ENCODE assay signal across 8 mouse cellular contexts in genomic region chr17:35295796-35296195, GRCm38 (mm10). TPM values are rescaled to one million over a fixed set of nuclear protein-coding genes. Genes with fewer than 3 reads are reported as not detected.
DNase-seq lines count a peak whose midpoint lies in the region; ATAC-seq and TF ChIP-seq lines count a peak whose summit lies in the region.
"Not testable (repeated sequence)": the region's sequence is repeated elsewhere in the genome, so short reads cannot be mapped to it uniquely, and the experiment has no call there.

No protein-coding gene starts in this region.

- H3K36me3 ChIP-seq in liver, postnatal 0 days (replicated peaks; ENCODE audit: insufficient read depth, low read length), result not testable (repeated sequence)

- not testable (repeated sequence) for H3K9ac ChIP-seq in liver, postnatal 0 days (replicated peaks)

- H3K9me3 ChIP-seq in liver, postnatal 0 days (ENCODE audit: low read length), result not testable (repeated sequence)

- not testable (repeated sequence) for ATAC-seq in liver, postnatal 0 days
- ATAC-seq in neutrophil, adult 5-6 weeks (ENCODE audit: extremely low read depth, insufficient number of reproducible peaks, low FRiP score, poor library complexity, severe bottlenecking), result peak; percentile 46; the same call in 1 of the 2 replicates

- not testable (repeated sequence) for TF ChIP-seq EP300 in liver, postnatal 0 days (IDR thresholded peaks at IDR 0.05; ENCODE audit: low read depth)

- H3K4me3 ChIP-seq in liver, postnatal 0 days (ENCODE audit: low read depth, low read length), result not testable (repeated sequence)

- 5% methylated on average over 5 of the region's 5 CpGs for WGBS in liver, postnatal 0 days (ENCODE audit: insufficient replicate concordance)

- not testable (repeated sequence) for H3K4me1 ChIP-seq in liver, postnatal 0 days (ENCODE audit: insufficient read depth)

- H3K27ac ChIP-seq in liver, postnatal 0 days (ENCODE audit: low read depth), result not testable (repeated sequence)

- not testable (repeated sequence) for H3K4me2 ChIP-seq in liver, postnatal 0 days (ENCODE audit: low read depth, low read length)

- peak; percentile 88 for TF ChIP-seq CTCF in liver, postnatal 0 days (IDR thresholded peaks at IDR 0.05; ENCODE audit: low read depth)

- H3K27me3 ChIP-seq in liver, postnatal 0 days (ENCODE audit: insufficient read depth, low read length), result not testable (repeated sequence)

- peak; percentile 90 to 91 for DNase-seq in B cell, adult 2 months
- DNase-seq in adrenal gland, adult 8-10 months, result peak; percentile 23
- peak; percentile 47 for DNase-seq in embryo, embryonic 10.5 days (ENCODE audit: low spot score)
- peak; percentile 38 to 84 for DNase-seq in heart, adult 18-20 months
- DNase-seq in kidney, postnatal 14 days, result peak; percentile 50
- peak; percentile 55 for DNase-seq in liver, postnatal 0 days
- DNase-seq in testis, postnatal 14 days (ENCODE audit: low spot score), result peak; percentile 68

RNA-seq across cellular contexts. Expression of gene H2-Q1, which starts 24.4 kb away (rescaled TPM):
- total RNA-seq in adrenal gland, adult 8-10 months (2022), result 1 to 10 TPM; 3.6 to 5.8 (median 4.6) TPM
- total RNA-seq in heart, adult 18-20 months (2021), result 1 to 10 TPM; 2.6 to 3.9 TPM
- 0.07 and 0.17 TPM in 2 replicates for polyA plus RNA-seq in liver, postnatal 0 days (2015; fragmentation: Nextera tagmentation; extraction: Ambion mirVana)
- 0.12 TPM in 1 of 2 replicates, not detected in the other for total RNA-seq in neutrophil, adult 5-6 weeks (2017)

RNA-seq across cellular contexts. Expression of gene H2-D1, which starts 33.3 kb away (rescaled TPM):
- total RNA-seq in adrenal gland, adult 8-10 months (2022), result 100 to 1,000 TPM; 209 to 349 (median 279) TPM
- total RNA-seq in heart, adult 18-20 months (2021), result 100 to 1,000 TPM; 164 to 263 TPM
- 256 and 291 TPM in 2 replicates for polyA plus RNA-seq in liver, postnatal 0 days (2015; fragmentation: Nextera tagmentation; extraction: Ambion mirVana)
- total RNA-seq in neutrophil, adult 5-6 weeks (2017), result 2,114 and 2,381 TPM in 2 replicates

RNA-seq across cellular contexts. Expression of gene H2-Q2, which starts 46.2 kb away (rescaled TPM):
- total RNA-seq in adrenal gland, adult 8-10 months (2022), result 1 to 10 TPM; 1.7 to 2.7 (median 2.3) TPM
- 1 to 10 TPM; 1.7 TPM for total RNA-seq in heart, adult 18-20 months (2021)
- 4.9 and 5.3 TPM in 2 replicates for polyA plus RNA-seq in liver, postnatal 0 days (2015; fragmentation: Nextera tagmentation; extraction: Ambion mirVana)
- total RNA-seq in neutrophil, adult 5-6 weeks (2017), result not detected in 2 replicates

RNA-seq across cellular contexts. Expression of gene Ddx39b, which starts 54.2 kb away (rescaled TPM):
- 100 to 1,000 TPM; 181 to 239 (median 202) TPM for total RNA-seq in adrenal gland, adult 8-10 months (2022)
- total RNA-seq in heart, adult 18-20 months (2021), result 10 to 100 TPM; 77.3 to 83.1 TPM
- 79.6 and 87.2 TPM in 2 replicates for polyA plus RNA-seq in liver, postnatal 0 days (2015; fragmentation: Nextera tagmentation; extraction: Ambion mirVana)
- total RNA-seq in neutrophil, adult 5-6 weeks (2017), result 156 and 158 TPM in 2 replicates

Comparison
In these comparisons a context has a peak if more than half of its experiments do, and no peak if none do; other contexts are left out.
1. DNase-seq: peak in every context shown above with its lines; median percentile 90 in B cell, adult 2 months; 68 in testis, postnatal 14 days; 61 in heart, adult 18-20 months; 55 in liver, postnatal 0 days; 50 in kidney, postnatal 14 days; 47 in embryo, embryonic 10.5 days; 23 in adrenal gland, adult 8-10 months.